Mouse (Mus musculus) olfactory bulb, adult 2 months (tissue): ENCODE data around the gene Prkg1. TPM values are rescaled to one million over a fixed set of nuclear protein-coding genes. Genes with fewer than 3 reads are reported as not detected.

Experiments used
- H3K27ac ChIP-seq: fragments of 200-500 bp; 2 replicates; pipeline ENCODE4 v1.5.1; 2012; ENCODE audit warnings: low read depth, low read length; ENCODE audit not compliant: insufficient read depth
- H3K4me1 ChIP-seq: fragments of 200-500 bp; 2 replicates; pipeline ENCODE4 v1.6.1; 2012; ENCODE audit warnings: low read length; ENCODE audit not compliant: control insufficient read depth, insufficient read depth
- H3K4me3 ChIP-seq: fragments of 200-500 bp; 2 replicates; pipeline ENCODE4 v1.5.1; 2012; ENCODE audit warnings: mild to moderate bottlenecking, low read depth, low read length, moderate library complexity; ENCODE audit not compliant: insufficient read depth
- CTCF ChIP-seq: fragments of 200-500 bp; IDR thresholded peaks from 2 replicates; pipeline ENCODE4 v1.5.1; 2012; ENCODE audit warnings: low read depth, mild to moderate bottlenecking, low read length, moderate library complexity; ENCODE audit not compliant: insufficient read depth
- POLR2A ChIP-seq: fragments of 200-500 bp; IDR thresholded peaks from 2 replicates; pipeline ENCODE4 v1.6.1; 2012; ENCODE audit warnings: mild to moderate bottlenecking, low read depth, low read length, moderate library complexity; ENCODE audit not compliant: insufficient read depth
- WGBS: fragments of 180-500 bp; shearing (Covaris S2); methylation state at CpG from one replicate; pipeline ENCODE4 v1.1.7; 2018; 5-methylcytosine and 5-hydroxymethylcytosine counted together
- polyA plus RNA-seq: library from polyadenylated mRNA; stranded (reverse); fragments of >200 nt; gene quantifications from 2 replicates; pipeline ENCODE4 v1.2.4, GENCODE M21; 2012; ENCODE audit warnings: low replicate concordance; ENCODE audit not compliant: missing spikeins, insufficient read depth, insufficient read length

Gene Prkg1
- polyA plus RNA-seq, 1 experiment: not detected

DNA sequence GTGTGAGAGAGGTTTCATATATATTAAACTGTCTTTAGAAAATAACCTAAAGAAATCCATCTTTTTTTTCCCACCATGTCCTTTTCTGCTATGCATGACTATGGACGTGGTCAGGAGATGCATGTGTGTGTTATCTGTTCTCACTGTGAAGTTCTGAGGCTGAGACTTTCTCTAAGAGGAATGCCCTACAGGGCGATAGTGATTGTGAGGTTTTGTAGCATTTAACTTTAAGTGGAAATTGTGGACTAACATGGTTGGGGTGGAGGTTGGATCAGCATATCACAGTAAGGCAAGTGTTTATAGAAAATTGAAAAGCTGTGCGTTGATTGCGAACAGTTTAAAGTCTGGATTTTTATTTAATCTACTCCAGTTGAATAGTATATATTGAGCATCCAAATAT lies 618 bp upstream of the Prkg1 start:
- no peak overlapping the region for H3K27ac ChIP-seq
- H3K4me3 ChIP-seq: no peak overlapping the region
- 58% methylated on average over 4 of the region's 4 CpGs for WGBS
- peaks cover 16% of the 10 kb centered on the region for H3K4me1 ChIP-seq
- no peak for TF ChIP-seq POLR2A
- TF ChIP-seq CTCF: no peak

DNA sequence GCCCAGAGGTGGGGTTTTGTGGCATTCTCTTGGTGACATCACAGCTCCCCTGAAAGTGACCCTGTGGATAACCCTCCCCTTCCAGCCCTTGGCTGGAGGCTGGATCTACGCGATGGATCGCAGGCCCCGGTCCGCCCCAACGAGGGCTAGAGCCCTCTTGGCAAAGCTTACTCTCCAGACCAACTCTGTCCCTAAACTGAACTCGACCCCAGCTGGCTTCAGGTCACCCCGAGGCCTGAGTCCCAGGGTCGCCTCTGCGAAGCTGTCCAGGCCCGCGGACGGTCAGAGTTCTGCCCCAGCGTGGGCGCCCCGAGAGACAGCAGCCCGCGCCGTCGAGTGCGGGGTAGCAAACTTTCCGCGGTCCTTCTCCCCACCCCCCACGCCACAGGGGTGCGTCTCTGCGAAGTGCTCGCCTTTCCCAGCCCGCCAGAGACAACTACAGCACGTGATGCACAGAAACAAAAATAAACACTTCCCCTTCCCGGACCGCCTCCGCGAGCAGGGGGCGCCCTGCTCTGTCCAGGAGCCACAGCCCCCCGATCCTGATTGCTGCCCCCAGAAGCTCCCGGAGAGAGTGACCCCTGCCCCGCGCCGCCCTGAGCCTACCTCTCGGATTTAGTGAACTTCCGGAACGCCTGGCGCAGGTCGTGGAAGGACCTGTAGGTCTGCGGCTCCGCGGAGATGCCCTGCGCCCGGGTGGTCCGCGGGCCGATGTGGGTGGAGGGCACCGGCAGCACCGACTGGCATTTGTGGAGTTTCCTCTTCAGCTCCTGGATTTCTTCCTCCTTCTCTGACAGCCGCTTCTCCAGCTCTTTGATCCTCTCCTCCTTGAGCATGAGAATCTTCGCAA lies 657 bp downstream of the Prkg1 start:
- Histone ChIP-seq H3K4me3 (peak overlapping the region; percentile 47), H3K4me1 (peaks cover 16% of the 10 kb centered on the region), H3K27ac (no peak overlapping the region)
- WGBS: 2% methylated on average over 56 of the region's 56 CpGs
- no peak for TF ChIP-seq POLR2A
- TF ChIP-seq CTCF: no peak

DNA sequence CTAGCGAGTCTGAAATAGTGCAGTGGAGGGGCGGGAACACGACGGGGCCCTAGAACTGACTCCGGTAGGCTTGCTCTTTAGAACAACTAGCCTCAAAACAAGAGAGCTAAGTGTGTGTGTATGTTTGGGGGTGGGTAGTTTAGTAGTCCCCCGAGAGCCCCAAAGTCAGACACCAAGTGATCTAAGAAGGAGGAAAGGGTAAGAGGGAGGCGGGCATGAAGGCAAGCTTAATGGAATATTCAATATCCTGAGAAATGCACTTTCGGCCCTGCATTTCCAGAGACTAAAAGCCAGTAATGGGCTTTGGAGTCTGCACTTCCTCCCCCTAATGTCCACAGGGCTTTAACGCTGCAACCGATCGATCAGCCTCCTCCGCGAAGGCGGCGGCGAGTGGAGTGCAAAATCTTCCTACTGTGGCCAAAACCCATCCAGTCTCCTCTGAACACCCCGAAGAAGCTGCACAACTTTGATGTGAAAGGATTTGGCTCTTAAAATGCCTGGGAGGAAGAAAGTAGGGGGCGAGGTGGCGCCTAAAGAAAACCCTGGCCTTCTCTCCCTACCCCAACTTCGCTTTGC lies 1.5 kb downstream of the Prkg1 start:
- Histone ChIP-seq H3K4me1 (peaks cover 16% of the 10 kb centered on the region), H3K27ac (no peak overlapping the region), H3K4me3 (no peak overlapping the region)
- 46% methylated on average over 20 of the region's 20 CpGs for WGBS
- TF ChIP-seq POLR2A: no peak
- TF ChIP-seq CTCF: no peak

DNA sequence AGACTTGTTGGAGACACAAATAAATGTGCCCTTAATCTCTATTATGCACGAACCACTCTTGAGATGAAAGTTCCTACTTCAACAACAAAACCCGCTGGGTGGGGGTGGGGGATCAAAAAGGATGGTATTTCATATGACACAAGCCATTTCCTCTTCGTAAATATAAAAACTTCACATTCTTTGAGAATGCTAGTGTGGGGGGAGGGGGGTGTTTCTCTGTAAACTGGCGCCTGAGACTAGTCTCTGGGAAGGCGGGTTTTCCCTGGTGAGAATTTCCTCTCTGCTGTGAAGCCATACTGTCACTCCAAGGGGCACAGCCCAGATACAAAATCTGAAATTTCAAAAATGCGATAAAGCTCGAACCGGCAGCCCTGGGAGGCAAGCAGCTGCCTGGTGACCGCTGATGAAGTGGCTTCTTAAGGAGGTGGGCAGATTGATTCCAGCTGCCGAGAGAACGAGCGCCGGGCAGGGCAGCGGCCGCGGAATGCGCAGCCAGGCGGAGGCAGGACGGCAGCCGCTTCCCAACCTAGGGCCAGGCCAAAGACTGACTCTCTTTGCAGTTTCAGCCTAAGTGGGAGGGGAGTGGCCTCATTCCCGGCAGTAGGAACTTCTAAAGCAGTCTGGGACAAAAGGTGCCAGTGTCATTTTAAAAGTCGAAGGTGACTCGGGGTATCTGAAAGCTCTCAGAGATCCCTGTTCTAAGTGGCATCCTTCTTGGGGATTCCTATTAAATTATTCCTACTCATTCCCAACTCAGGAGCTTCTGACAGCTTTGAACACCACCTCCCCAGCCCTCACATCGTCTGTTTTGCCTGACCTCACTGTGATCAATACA lies 2.2 kb downstream of the Prkg1 start:
- TF ChIP-seq POLR2A (no peak), CTCF (no peak)
- Histone ChIP-seq H3K4me1 (peaks cover 16% of the 10 kb centered on the region), H3K27ac (no peak overlapping the region), H3K4me3 (peak overlapping the region; percentile 16)
- WGBS: 9% methylated on average over 24 of the region's 24 CpGs

DNA sequence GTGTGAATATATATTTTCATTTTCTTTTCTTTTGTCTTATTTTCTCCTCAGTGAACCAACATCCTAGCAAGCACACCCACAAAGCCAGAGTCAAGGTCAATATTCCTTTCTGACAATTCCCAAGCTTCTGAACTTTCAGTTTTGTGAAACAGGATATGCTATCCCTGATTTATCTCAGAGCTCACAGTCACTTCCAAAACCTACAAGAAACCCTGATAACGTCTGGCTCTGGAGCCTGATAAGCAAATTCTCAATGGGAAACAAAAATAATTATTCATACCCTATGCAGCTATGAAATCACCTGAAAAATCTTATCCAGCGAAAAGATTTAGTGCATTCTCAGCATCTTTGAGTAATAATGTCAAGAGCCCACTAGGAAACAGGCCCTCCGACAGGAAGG lies 5.0 kb downstream of the Prkg1 start:
- Histone ChIP-seq H3K27ac (no peak overlapping the region), H3K4me3 (no peak overlapping the region), H3K4me1 (peaks cover 16% of the 10 kb centered on the region)
- TF ChIP-seq POLR2A: no peak
- no peak for TF ChIP-seq CTCF
- WGBS: 91% methylated on average over 3 of the region's 3 CpGs

DNA sequence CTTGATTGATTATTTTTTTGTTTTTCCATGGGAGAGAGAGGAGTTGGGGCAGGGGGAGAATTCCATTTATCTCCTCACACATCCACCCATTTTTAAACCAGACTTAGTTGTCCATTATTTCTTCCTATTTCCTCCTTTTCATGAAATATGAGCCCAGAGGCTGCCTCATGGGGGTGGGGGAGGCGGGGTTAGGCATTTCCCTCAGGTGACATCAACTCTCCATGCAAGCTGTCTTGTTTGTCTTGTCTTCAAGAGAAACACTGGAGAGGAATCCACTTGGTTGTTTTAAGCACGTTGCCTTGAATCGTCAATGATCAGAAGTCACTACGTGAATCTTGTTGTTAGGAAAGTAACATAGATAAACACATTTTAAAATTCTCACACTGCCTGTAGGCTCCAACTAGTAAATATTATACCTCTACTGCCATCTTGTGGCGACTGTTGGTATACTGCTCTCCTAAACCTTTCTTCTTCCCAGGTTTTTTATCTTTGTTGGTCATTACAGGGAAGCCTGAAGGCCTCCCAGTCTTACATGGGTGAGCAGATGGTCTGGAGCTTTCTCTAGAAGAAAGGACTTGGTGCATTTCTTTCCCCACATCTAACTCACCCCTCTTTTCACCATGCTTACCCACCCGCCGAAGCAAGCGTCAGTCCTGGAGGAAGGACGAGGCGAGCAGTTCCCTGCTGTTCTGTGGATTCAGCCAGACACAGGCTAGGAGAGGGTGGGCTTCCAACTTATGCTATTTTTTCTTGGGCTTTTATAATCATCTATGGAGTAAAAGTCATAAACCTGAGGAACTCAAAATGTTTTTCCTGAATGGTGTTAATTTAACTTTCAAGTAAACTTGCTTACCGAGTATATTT lies 8.7 kb downstream of the Prkg1 start:
- Histone ChIP-seq H3K4me3 (no peak overlapping the region), H3K4me1 (no peaks in the 10 kb centered on the region), H3K27ac (no peak overlapping the region)
- no peak for TF ChIP-seq CTCF
- no peak for TF ChIP-seq POLR2A
- 46% methylated on average over 11 of the region's 11 CpGs for WGBS

DNA sequence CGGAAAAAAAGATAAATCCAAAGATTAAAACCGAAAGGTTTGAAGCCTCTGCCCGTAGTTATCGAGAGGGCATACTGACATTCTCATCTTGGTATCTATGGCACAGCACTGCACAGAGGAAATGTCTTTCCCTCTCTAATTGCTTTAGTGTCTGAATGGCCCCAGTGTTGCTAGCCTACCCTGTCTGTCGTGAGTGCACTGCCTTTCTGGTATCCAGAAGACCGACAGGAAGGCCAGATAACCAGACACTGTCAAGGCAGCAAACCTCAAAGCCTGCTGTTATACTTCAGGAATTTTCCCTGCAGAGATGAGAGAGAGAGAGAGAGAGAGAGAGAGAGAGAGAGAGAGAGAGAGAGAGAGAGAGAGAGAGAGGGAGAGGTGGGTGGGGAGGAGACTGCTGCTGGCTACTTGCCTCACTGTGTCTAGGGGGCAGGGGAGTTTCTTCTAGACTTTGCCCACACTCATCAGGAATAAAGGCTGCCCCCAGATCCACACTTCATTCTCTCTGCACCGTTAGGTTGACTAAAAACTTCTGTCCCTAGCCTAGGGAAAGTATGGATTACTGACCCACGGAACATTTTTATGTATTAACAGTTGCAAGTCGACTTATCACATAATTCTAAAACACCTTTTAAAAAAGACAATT lies 10.1 kb downstream of the Prkg1 start:
- TF ChIP-seq CTCF: no peak
- TF ChIP-seq POLR2A: no peak
- 63% methylated on average over 9 of the region's 9 CpGs for WGBS
- H3K4me1 ChIP-seq: no peaks in the 10 kb centered on the region

DNA sequence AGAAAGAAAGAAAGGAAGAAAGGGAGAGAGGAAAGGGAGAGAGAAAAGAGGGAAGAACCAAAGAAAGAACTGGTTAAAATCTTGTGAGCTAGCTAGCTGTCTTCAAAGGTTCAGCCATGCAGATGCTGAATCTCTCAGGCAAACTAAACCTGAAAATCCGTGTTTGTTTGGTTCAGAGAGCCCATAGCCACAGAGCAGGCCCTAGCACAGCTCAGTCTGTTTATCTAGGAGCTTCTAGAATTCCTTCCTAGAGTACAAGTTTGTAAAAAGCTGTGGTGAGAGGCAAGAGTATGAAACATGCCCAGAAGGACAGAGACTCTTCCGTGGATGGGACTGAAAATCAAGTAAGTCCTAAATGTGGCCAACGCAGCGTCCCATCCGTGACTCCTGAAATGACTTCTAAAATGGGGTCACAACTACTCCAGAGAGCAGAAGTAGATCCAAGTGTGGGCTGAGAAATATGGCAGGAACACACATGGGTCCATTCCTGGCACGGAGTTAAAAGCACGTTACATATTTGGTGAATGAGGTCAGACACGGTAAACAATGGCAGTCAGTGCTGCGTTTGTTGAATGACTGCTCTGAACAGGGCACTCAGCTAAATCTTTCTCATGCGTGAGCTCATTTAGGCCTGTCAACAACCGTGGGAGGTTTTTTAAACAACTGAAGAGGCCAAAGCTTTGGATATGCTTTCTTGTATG lies 13.7 kb downstream of the Prkg1 start:
- Histone ChIP-seq H3K27ac (no peak overlapping the region), H3K4me3 (no peak overlapping the region), H3K4me1 (no peaks in the 10 kb centered on the region)
- WGBS: 62% methylated on average over 11 of the region's 11 CpGs
- no peak for TF ChIP-seq POLR2A

More for the DNA sequence above, 10.1 kb downstream of the Prkg1 start:
- Histone ChIP-seq H3K4me3 (no peak overlapping the region), H3K27ac (no peak overlapping the region)
